Mouse (Mus musculus): ENCODE results near the gene Sbk1. TPM values are rescaled to one million over a fixed set of nuclear protein-coding genes. Genes with fewer than 3 reads are reported as not detected.
A peak's percentile ranks its signal among the peaks of the same experiment; 100 is the strongest.
"Not testable (repeated sequence)": the region's sequence is repeated elsewhere in the genome, so short reads cannot be mapped to it uniquely, and the experiment has no call there.

Sbk1 gene
- polyA plus RNA-seq, 1 experiment from 2014 or later = 159 TPM

DNA sequence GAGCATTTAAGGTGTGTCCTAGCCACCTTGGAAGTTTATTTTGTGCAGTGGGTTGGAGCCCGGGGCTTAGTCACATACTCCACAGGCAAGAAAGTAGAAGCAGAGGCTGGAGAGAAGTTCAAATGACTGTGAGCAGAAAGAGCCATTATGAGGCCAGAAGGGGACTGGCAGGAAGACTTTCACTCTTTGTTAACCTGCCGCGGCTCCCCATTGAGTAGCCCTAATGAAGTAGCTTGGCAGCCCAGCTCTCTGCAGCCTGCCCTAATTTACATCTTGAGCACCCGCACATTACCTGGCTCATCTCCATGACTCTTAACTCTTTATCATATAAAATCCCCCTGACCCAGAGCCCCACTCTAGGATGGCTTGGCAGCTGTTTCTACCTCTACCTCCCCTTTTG is 2.2 kb downstream of the Sbk1 start:
- peak overlapping the region; percentile 100 for H3K9ac ChIP-seq (ENCODE audit: low read depth, low read length)
- H3K27ac ChIP-seq (ENCODE audit: low read depth, low read length) = peak overlapping the region; percentile 97; the same call in 1 of the 2 replicates
- peaks cover 58% of the 10 kb centered on the region for H3K4me1 ChIP-seq (ENCODE audit: control insufficient read depth, insufficient read depth, low read depth, low read length)
- peak overlapping the region; percentile 89 for H3K4me2 ChIP-seq (ENCODE audit: low read length)
- peak overlapping the region; percentile 92 for H3K4me3 ChIP-seq (ENCODE audit: low read length)
- no peaks in the 10 kb centered on the region for H3K9me3 ChIP-seq (ENCODE audit: control insufficient read depth, low read length)
- H3K36me3 ChIP-seq (ENCODE audit: control insufficient read depth, insufficient read depth, low read length) = no peaks in the 10 kb centered on the region
- ATAC-seq = no peak
- no peaks in the 10 kb centered on the region for H3K27me3 ChIP-seq (replicated peaks; ENCODE audit: control insufficient read depth, insufficient read depth, low read length)
- 4% methylated on average over 4 of the region's 4 CpGs for WGBS

- Histone ChIP-seq H3K4me1 (ENCODE audit: control insufficient read depth, insufficient read depth, low read depth, low read length) (peaks cover 66% of the 10 kb centered on the region), H3K27ac (ENCODE audit: low read depth, low read length) (no peak overlapping the region), H3K36me3 (ENCODE audit: control insufficient read depth, insufficient read depth, low read length) (no peaks in the 10 kb centered on the region), H3K27me3 (replicated peaks; ENCODE audit: control insufficient read depth, insufficient read depth, low read length) (no peaks in the 10 kb centered on the region), H3K4me3 (ENCODE audit: low read length) (peak overlapping the region; percentile 92), H3K4me2 (ENCODE audit: low read length) (peak overlapping the region; percentile 89), H3K9me3 (ENCODE audit: control insufficient read depth, low read length) (no peaks in the 10 kb centered on the region), H3K9ac (ENCODE audit: low read depth, low read length) (peak overlapping the region; percentile 100)
- ATAC-seq = no peak
- WGBS = 57% methylated on average over 5 of the region's 5 CpGs
Measured at GRCm38 (mm10) chr7:126275711-126276110, 3.3 kb downstream of the Sbk1 start.

GRCm38 (mm10) chr7:126276297-126276696 is 3.9 kb downstream of the Sbk1 start:
- Histone ChIP-seq H3K9me3 (ENCODE audit: control insufficient read depth, low read length) (no peaks in the 10 kb centered on the region), H3K4me2 (ENCODE audit: low read length) (peak overlapping the region; percentile 89), H3K27me3 (replicated peaks; ENCODE audit: control insufficient read depth, insufficient read depth, low read length) (no peaks in the 10 kb centered on the region), H3K4me3 (ENCODE audit: low read length) (peak overlapping the region; percentile 92), H3K27ac (ENCODE audit: low read depth, low read length) (no peak overlapping the region), H3K4me1 (ENCODE audit: control insufficient read depth, insufficient read depth, low read depth, low read length) (peaks cover 61% of the 10 kb centered on the region), H3K36me3 (ENCODE audit: control insufficient read depth, insufficient read depth, low read length) (no peaks in the 10 kb centered on the region), H3K9ac (ENCODE audit: low read depth, low read length) (peak overlapping the region; percentile 100)
- ATAC-seq = no peak
- 47% methylated on average over 6 of the region's 6 CpGs for WGBS

- no peak overlapping the region for H3K27ac ChIP-seq (ENCODE audit: low read depth, low read length)
- H3K9me3 ChIP-seq (ENCODE audit: control insufficient read depth, low read length) = no peaks in the 10 kb centered on the region
- H3K27me3 ChIP-seq (replicated peaks; ENCODE audit: control insufficient read depth, insufficient read depth, low read length) = no peaks in the 10 kb centered on the region
- no peak for ATAC-seq
- peak overlapping the region; percentile 100 for H3K9ac ChIP-seq (ENCODE audit: low read depth, low read length)
- peaks cover 6% of the 10 kb centered on the region for H3K36me3 ChIP-seq (ENCODE audit: control insufficient read depth, insufficient read depth, low read length)
- H3K4me3 ChIP-seq (ENCODE audit: low read length) = peak overlapping the region; percentile 2
- H3K4me2 ChIP-seq (ENCODE audit: low read length) = peak overlapping the region; percentile 89
- peaks cover 64% of the 10 kb centered on the region for H3K4me1 ChIP-seq (ENCODE audit: control insufficient read depth, insufficient read depth, low read depth, low read length)
- 37% methylated on average over 22 of the region's 22 CpGs for WGBS
Measured at GRCm38 (mm10) chr7:126277536-126278295, 5.3 kb downstream of the Sbk1 start.

DNA sequence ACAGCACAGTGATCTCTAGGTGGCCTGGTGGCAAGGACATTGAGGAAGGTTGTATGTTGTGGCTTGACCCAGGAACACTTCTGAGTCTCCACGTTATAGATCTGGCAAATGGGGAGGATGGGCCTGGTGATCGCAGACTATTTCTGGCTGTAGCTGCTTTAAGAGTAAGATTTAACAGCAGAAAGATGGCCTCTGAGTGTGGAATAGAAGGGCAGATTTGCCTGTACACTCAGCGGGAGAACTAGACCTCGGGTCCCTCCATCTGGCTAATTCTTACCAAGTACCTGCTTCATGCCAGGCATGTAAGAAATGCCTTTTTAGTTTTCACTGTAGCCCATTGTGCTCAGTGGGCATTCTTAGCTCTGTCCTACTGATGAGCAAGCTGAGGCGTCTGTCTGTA is 6.4 kb downstream of the Sbk1 start:
- Histone ChIP-seq H3K4me1 (ENCODE audit: control insufficient read depth, insufficient read depth, low read depth, low read length) (peaks cover 67% of the 10 kb centered on the region), H3K27me3 (replicated peaks; ENCODE audit: control insufficient read depth, insufficient read depth, low read length) (no peaks in the 10 kb centered on the region), H3K4me3 (ENCODE audit: low read length) (no peak overlapping the region), H3K27ac (ENCODE audit: low read depth, low read length) (0 out of 2 replicates have a peak overlapping the region, but pooled peaks have one; percentile 13), H3K4me2 (ENCODE audit: low read length) (peak overlapping the region; percentile 89), H3K36me3 (ENCODE audit: control insufficient read depth, insufficient read depth, low read length) (peaks cover 6% of the 10 kb centered on the region), H3K9me3 (ENCODE audit: control insufficient read depth, low read length) (no peaks in the 10 kb centered on the region), H3K9ac (ENCODE audit: low read depth, low read length) (no peak overlapping the region)
- WGBS = 75% methylated on average over 5 of the region's 5 CpGs
- no peak for ATAC-seq

DNA sequence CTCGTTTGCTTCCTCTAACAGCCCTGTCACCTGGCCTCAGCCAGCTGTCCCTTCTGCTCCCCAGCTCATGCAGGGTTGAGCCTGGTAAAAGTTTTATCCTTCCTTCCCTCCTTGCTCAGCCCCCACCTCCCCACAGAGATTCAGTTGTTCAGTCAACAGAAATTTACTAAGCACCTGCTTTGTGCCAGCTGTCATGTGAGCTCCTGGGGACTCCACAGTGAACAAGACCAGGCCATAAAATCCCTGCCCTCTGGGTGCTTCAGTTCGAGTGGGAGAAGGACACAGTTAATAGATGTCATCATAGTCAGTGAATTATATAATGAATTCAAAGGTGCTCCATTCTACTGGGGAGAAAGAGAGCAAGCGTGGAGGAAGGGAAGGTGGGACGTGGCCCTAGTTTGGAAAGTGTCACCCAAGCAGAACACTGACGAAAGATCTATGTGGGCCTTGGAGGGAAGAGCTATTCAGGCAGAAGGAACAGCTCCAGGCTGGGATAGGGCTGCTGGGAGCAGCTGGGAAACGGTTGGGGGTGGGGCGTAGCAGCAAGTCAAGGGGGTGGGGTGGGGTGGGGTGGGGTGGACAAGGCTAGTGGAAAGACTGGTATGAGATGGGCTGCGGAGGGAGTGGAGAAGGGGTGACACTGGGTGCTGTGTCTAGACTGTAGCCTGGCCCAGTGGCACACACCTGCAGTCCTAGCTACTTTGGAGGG is 7.5 kb downstream of the Sbk1 start:
- no peak for ATAC-seq
- Histone ChIP-seq H3K9me3 (ENCODE audit: control insufficient read depth, low read length) (no peaks in the 10 kb centered on the region), H3K27me3 (replicated peaks; ENCODE audit: control insufficient read depth, insufficient read depth, low read length) (no peaks in the 10 kb centered on the region), H3K27ac (ENCODE audit: low read depth, low read length) (no peak overlapping the region; the same call in 1 of the 2 replicates), H3K4me3 (ENCODE audit: low read length) (no peak overlapping the region), H3K4me1 (ENCODE audit: control insufficient read depth, insufficient read depth, low read depth, low read length) (peaks cover 72% of the 10 kb centered on the region), H3K36me3 (ENCODE audit: control insufficient read depth, insufficient read depth, low read length) (peaks cover 6% of the 10 kb centered on the region), H3K4me2 (ENCODE audit: low read length) (no peak overlapping the region), H3K9ac (ENCODE audit: low read depth, low read length) (no peak overlapping the region)
- 56% methylated on average over 8 of the region's 8 CpGs for WGBS

- no peak for ATAC-seq
- H3K9ac ChIP-seq (ENCODE audit: low read depth, low read length) = no peak overlapping the region
- 54% methylated on average over 6 of the region's 6 CpGs for WGBS
- no peak overlapping the region for H3K4me2 ChIP-seq (ENCODE audit: low read length)
- H3K4me3 ChIP-seq (ENCODE audit: low read length) = no peak overlapping the region
- H3K4me1 ChIP-seq (ENCODE audit: control insufficient read depth, insufficient read depth, low read depth, low read length) = peaks cover 72% of the 10 kb centered on the region
- H3K36me3 ChIP-seq (ENCODE audit: control insufficient read depth, insufficient read depth, low read length) = peaks cover 6% of the 10 kb centered on the region
- no peak overlapping the region for H3K27ac ChIP-seq (ENCODE audit: low read depth, low read length)
- H3K9me3 ChIP-seq (ENCODE audit: control insufficient read depth, low read length) = no peaks in the 10 kb centered on the region
- no peaks in the 10 kb centered on the region for H3K27me3 ChIP-seq (replicated peaks; ENCODE audit: control insufficient read depth, insufficient read depth, low read length)
Measured at GRCm38 (mm10) chr7:126280696-126281095, 8.3 kb downstream of the Sbk1 start.

GRCm38 (mm10) chr7:126281876-126282682 is 9.7 kb downstream of the Sbk1 start:
- no peak for ATAC-seq
- WGBS = 72% methylated on average over 16 of the region's 16 CpGs
- no peaks in the 10 kb centered on the region for H3K27me3 ChIP-seq (replicated peaks; ENCODE audit: control insufficient read depth, insufficient read depth, low read length)
- H3K9ac ChIP-seq (ENCODE audit: low read depth, low read length) = no peak overlapping the region
- no peak overlapping the region for H3K27ac ChIP-seq (ENCODE audit: low read depth, low read length)
- peaks cover 6% of the 10 kb centered on the region for H3K36me3 ChIP-seq (ENCODE audit: control insufficient read depth, insufficient read depth, low read length)
- no peak overlapping the region for H3K4me2 ChIP-seq (ENCODE audit: low read length)
- peaks cover 70% of the 10 kb centered on the region for H3K4me1 ChIP-seq (ENCODE audit: control insufficient read depth, insufficient read depth, low read depth, low read length)
- H3K9me3 ChIP-seq (ENCODE audit: control insufficient read depth, low read length) = no peaks in the 10 kb centered on the region
- no peak overlapping the region for H3K4me3 ChIP-seq (ENCODE audit: low read length)

- not testable (repeated sequence) for H3K36me3 ChIP-seq (ENCODE audit: control insufficient read depth, insufficient read depth, low read length); H3K9ac ChIP-seq (ENCODE audit: low read depth, low read length)
Measured at GRCm38 (mm10) chr7:126282683-126282990, 10.2 kb downstream of the Sbk1 start.

More at GRCm38 (mm10) chr7:126282683-126282990, 10.2 kb downstream of the Sbk1 start:
- not testable (repeated sequence) for H3K27me3 ChIP-seq (replicated peaks; ENCODE audit: control insufficient read depth, insufficient read depth, low read length); H3K27ac ChIP-seq (ENCODE audit: low read depth, low read length); H3K4me3 ChIP-seq (ENCODE audit: low read length); ATAC-seq; H3K4me2 ChIP-seq (ENCODE audit: low read length); H3K9me3 ChIP-seq (ENCODE audit: control insufficient read depth, low read length)
- peaks cover 68% of the 10 kb centered on the region for H3K4me1 ChIP-seq (ENCODE audit: control insufficient read depth, insufficient read depth, low read depth, low read length)
- WGBS = 85% methylated on average over 7 of the region's 8 CpGs

Measured in hindbrain, embryonic 16.5 days (tissue).